Mouse (Mus musculus) gastrocnemius, adult 18-20 months (tissue): Measurements from ENCODE around the gene Txnl4b. TPM values are rescaled to one million over a fixed set of nuclear protein-coding genes. Genes with fewer than 3 reads are reported as not detected.

Experiments used
- DNase-seq: peaks from one replicate; pipeline ENCODE4 v3.0.0; 2021; ENCODE audit warnings: low spot score
- total RNA-seq, 2 experiments: library from RNA; stranded (reverse); gene quantifications; 2 replicates each; pipeline ENCODE4 v1.2.3; 2021

The Txnl4b gene
- total RNA-seq, 2 experiments from 2014 or later: 5.5 to 7.3 TPM

- DNase-seq: peak; percentile 39
Observed at GRCm38 (mm10) chr8:109595854-109596253, 30.2 kb downstream of the Txnl4b start.

- DNase-seq: no peak
Observed at GRCm38 (mm10) chr8:109606725-109607124, 41.0 kb downstream of the Txnl4b start.

GRCm38 (mm10) chr8:109607650-109608049 is 42.0 kb downstream of the Txnl4b start:
- no peak for DNase-seq

GRCm38 (mm10) chr8:109608271-109609152 is 42.8 kb downstream of the Txnl4b start, which contains the start of gene Dhodh:
Dhodh (minus strand) TSS chr8:109608673.
- DNase-seq: peak; percentile 96

- peak; percentile 71 for DNase-seq
Observed at GRCm38 (mm10) chr8:109609153-109609502, 43.4 kb downstream of the Txnl4b start.

- DNase-seq: no peak
Observed at GRCm38 (mm10) chr8:109614243-109615210, 48.8 kb downstream of the Txnl4b start, which contains the start of gene Pkd1l3. Pkd1l3 (plus strand) TSS chr8:109614517.

GRCm38 (mm10) chr8:109615569-109615968 is 49.9 kb downstream of the Txnl4b start:
- DNase-seq: no peak

Other genes starting within 250 kb of the Txnl4b start
- gene Pmfbp1, start 71.9 kb upstream of the Txnl4b start, total RNA-seq: not detected
- 10 to 100 TPM; 10.3 to 11.4 TPM for gene Dhx38, start within 50 bp of the Txnl4b start, total RNA-seq
- 10 to 100 TPM; 12.9 to 28.3 TPM for gene Hp, start 13.3 kb downstream of the Txnl4b start, total RNA-seq
- 10 to 100 TPM; 10.6 to 15.6 TPM for gene Dhodh, start 42.8 kb downstream of the Txnl4b start, total RNA-seq
- under 1 TPM in 1 of 2 experiments, not detected in 1; 0.32 TPM for gene Pkd1l3, start 48.6 kb downstream of the Txnl4b start, total RNA-seq
- 10 to 100 TPM; 27.7 to 32.7 TPM for gene Ist1, start 127.4 kb downstream of the Txnl4b start, total RNA-seq
- 1 to 10 TPM; 3.6 to 5.6 TPM for gene Zfp821, start 139.7 kb downstream of the Txnl4b start, total RNA-seq
- 10 to 100 TPM; 21.8 to 23.4 TPM for gene Atxn1l, start 171.8 kb downstream of the Txnl4b start, total RNA-seq
- 10 to 100 TPM; 28.2 to 37.0 TPM for gene Ap1g1, start 212.7 kb downstream of the Txnl4b start, total RNA-seq